In genomic region chr10:86047786-86048185, GRCm38 (mm10) we compare ENCODE assay signal across 25 mouse cellular contexts. TPM values are rescaled to one million over a fixed set of nuclear protein-coding genes. Genes with fewer than 3 reads are reported as not detected.
DNase-seq lines count a peak whose midpoint lies in the region; ATAC-seq lines count a peak whose summit lies in the region.
"Had no signal": no experiment of that assay in that cellular context is flagged by ENCODE, and none has a peak within 500 bp of the region (broad histone marks: within the 10 kb centered on the region; RNA-seq: fewer than 3 reads in every experiment).

No protein-coding gene starts in this region.

- no peak overlapping the region for H3K4me2 ChIP-seq in heart, embryonic 12.5 days
- H3K4me2 ChIP-seq: embryonic facial prominence, embryonic 13.5 days; embryonic facial prominence, embryonic 15.5 days; forebrain, embryonic 12.5 days had no signal

- ATAC-seq in heart, embryonic 12.5 days (ENCODE audit: insufficient number of reproducible peaks, low FRiP score) = no peak
- ATAC-seq: forebrain, embryonic 14.5 days had no signal

- no peaks in the 10 kb centered on the region for H3K9me3 ChIP-seq in heart, embryonic 10.5 days
- H3K9me3 ChIP-seq in heart, embryonic 12.5 days (replicated peaks) = no peaks in the 10 kb centered on the region
- H3K9me3 ChIP-seq: embryonic facial prominence, embryonic 13.5 days; embryonic facial prominence, embryonic 15.5 days; forebrain, embryonic 10.5 days; forebrain, embryonic 12.5 days had no signal

- H3K27me3 ChIP-seq in heart, embryonic 10.5 days (ENCODE audit: insufficient read depth, poor library complexity, severe bottlenecking) = no peaks in the 10 kb centered on the region
- no peaks in the 10 kb centered on the region for H3K27me3 ChIP-seq in heart, embryonic 12.5 days (replicated peaks)
- H3K27me3 ChIP-seq: embryonic facial prominence, embryonic 13.5 days; embryonic facial prominence, embryonic 15.5 days; forebrain, embryonic 12.5 days had no signal

- H3K4me3 ChIP-seq in heart, embryonic 10.5 days = no peak overlapping the region
- no peak overlapping the region for H3K4me3 ChIP-seq in heart, embryonic 12.5 days
- H3K4me3 ChIP-seq: embryonic facial prominence, embryonic 13.5 days; embryonic facial prominence, embryonic 15.5 days; erythroblast, embryonic 14.5 days; forebrain, embryonic 10.5 days; forebrain, embryonic 12.5 days had no signal

- no peak overlapping the region for H3K9ac ChIP-seq in heart, embryonic 12.5 days
- H3K9ac ChIP-seq: embryonic facial prominence, embryonic 13.5 days; embryonic facial prominence, embryonic 15.5 days; forebrain, embryonic 12.5 days had no signal

- H3K36me3 ChIP-seq in heart, embryonic 10.5 days = peaks cover 23% of the 10 kb centered on the region
- peaks cover 28% of the 10 kb centered on the region for H3K36me3 ChIP-seq in heart, embryonic 12.5 days
- H3K36me3 ChIP-seq: forebrain, embryonic 12.5 days had no signal

- 91% methylated on average over 9 of the region's 9 CpGs for WGBS in heart, embryonic 10.5 days
- 85% methylated on average over 9 of the region's 9 CpGs for WGBS in heart, embryonic 12.5 days

- no peak overlapping the region for H3K27ac ChIP-seq in heart, embryonic 10.5 days
- no peak overlapping the region for H3K27ac ChIP-seq in heart, embryonic 12.5 days (ENCODE audit: poor library complexity, severe bottlenecking)
- H3K27ac ChIP-seq: embryonic facial prominence, embryonic 13.5 days; embryonic facial prominence, embryonic 15.5 days; forebrain, embryonic 10.5 days; forebrain, embryonic 12.5 days had no signal

- peaks cover 5% of the 10 kb centered on the region for H3K4me1 ChIP-seq in heart, embryonic 10.5 days
- H3K4me1 ChIP-seq in heart, embryonic 12.5 days (replicated peaks) = peaks cover 4% of the 10 kb centered on the region; the same call in 1 of the 2 replicates
- H3K4me1 ChIP-seq: embryonic facial prominence, embryonic 15.5 days had no signal

- peak; percentile 58 for DNase-seq in heart, embryonic 10.5 days (ENCODE audit: low spot score)
- peak; percentile 2 for DNase-seq in kidney, adult 18-20 months
- no peak for DNase-seq in kidney, postnatal 4 days
- peak; percentile 15 to 20 for DNase-seq in right cerebral cortex, postnatal 10 days (ENCODE audit: low spot score in 2 of 2)
- no peak for DNase-seq in right cerebral cortex, adult 2 months (ENCODE audit: low spot score in 2 of 2)
- DNase-seq in testis, postnatal 14 days (ENCODE audit: low spot score) = no peak
- DNase-seq: adrenal gland, adult 2 months; adrenal gland, postnatal 10 days; adrenal gland, postnatal 25 days; cerebellum, adult 11 months; cerebellum, adult 18-20 months; cerebellum, adult 8-10 months; cerebellum, adult 9-11 months; cerebellum, postnatal 14 days; cerebellum, postnatal 36 days; embryo, embryonic 11 days had no signal

RNA-seq across cellular contexts. Expression of gene Fbxo7, which starts 26.0 kb away (rescaled TPM):
- 22.5 and 28.1 TPM in 2 replicates for polyA plus RNA-seq in heart, embryonic 10.5 days (2016; fragmentation: Nextera tagmentation; extraction: Ambion mirVana)
- 23.5 and 25.7 TPM in 2 replicates for polyA plus RNA-seq in heart, embryonic 12.5 days (2016; fragmentation: Nextera tagmentation; extraction: Ambion mirVana)

RNA-seq across cellular contexts. Expression of gene Bpifc, which starts 36.1 kb away (rescaled TPM):
- polyA plus RNA-seq in heart, embryonic 10.5 days (2016; fragmentation: Nextera tagmentation; extraction: Ambion mirVana) = 0.13 TPM in 1 of 2 replicates, not detected in the other
- polyA plus RNA-seq in heart, embryonic 12.5 days (2016; fragmentation: Nextera tagmentation; extraction: Ambion mirVana) = not detected in 2 replicates
- polyA plus RNA-seq: C2C12; embryonic facial prominence, embryonic 11.5 days; erythroblast, embryonic 14.5 days; forebrain, embryonic 10.5 days; forebrain, embryonic 12.5 days; forebrain, embryonic 14.5 days had no signal

Comparison
In these comparisons a context has a peak if more than half of its experiments do, and no peak if none do; other contexts are left out.
1. DNase-seq: peak in heart, embryonic 10.5 days (single experiment), kidney, adult 18-20 months (single experiment) and right cerebral cortex, postnatal 10 days (2 of 2); none in kidney, postnatal 4 days (0 of 2), right cerebral cortex, adult 2 months (0 of 2) and testis, postnatal 14 days (single experiment).